Mouse (Mus musculus) intestine, embryonic 16.5 days (tissue): ENCODE measurements at regions not wholly inside any gene's neighbourhood (a gene's known extent, or its start where the extent isn't known, plus 50 kb on each side); places are given as distances from the start of the nearest gene placed in this dataset.

ENCODE experiments used
- ATAC-seq: fragments of 200-750 bp; cut with Nextera tagmentation; 2 replicates; pipeline ENCODE4 v1.8.0; 2017; ENCODE audit warnings: moderate TSS enrichment, moderate library complexity
- H3K27ac ChIP-seq: fragments of 300-500 bp; sonication (generic); 2 replicates; pipeline ENCODE4 v1.5.1; 2014; ENCODE audit warnings: mild to moderate bottlenecking, low read length
- H3K27me3 ChIP-seq: fragments of 300-500 bp; sonication (generic); replicated peaks from 2 replicates; pipeline ENCODE4 v1.6.1; 2014; ENCODE audit warnings: low read length, control low read depth, mixed read lengths; ENCODE audit not compliant: control insufficient read depth, insufficient read depth
- H3K36me3 ChIP-seq: fragments of 300-500 bp; sonication (generic); 2 replicates; pipeline ENCODE4 v1.6.1; 2014; ENCODE audit warnings: low read length, control low read depth; ENCODE audit not compliant: control insufficient read depth, insufficient read depth
- H3K4me1 ChIP-seq: fragments of 300-500 bp; sonication (generic); 2 replicates; pipeline ENCODE4 v1.6.1; 2014; ENCODE audit warnings: low read length, control low read depth, mixed read lengths; ENCODE audit not compliant: control insufficient read depth, insufficient read depth
- H3K4me2 ChIP-seq: fragments of 300-500 bp; sonication (generic); 2 replicates; pipeline ENCODE4 v1.6.1; 2014; ENCODE audit warnings: low read depth, low read length, control low read depth
- H3K4me3 ChIP-seq: fragments of 300-500 bp; sonication (generic); 2 replicates; pipeline ENCODE4 v1.5.1; 2014; ENCODE audit warnings: mild to moderate bottlenecking, low read length
- H3K9ac ChIP-seq: fragments of 300-500 bp; sonication (generic); 2 replicates; pipeline ENCODE4 v1.6.1; 2014; ENCODE audit warnings: low read depth, low read length
- H3K9me3 ChIP-seq: fragments of 300-500 bp; sonication (generic); 2 replicates; pipeline ENCODE4 v1.6.1; 2016; ENCODE audit warnings: low read length, control low read depth; ENCODE audit not compliant: control insufficient read depth
- WGBS: fragments of 180-500 bp; shearing (Covaris S2); extraction: QIAGEN DNeasy Blood & Tissue Kit; methylation state at CpG from one replicate; pipeline ENCODE4 v1.1.7; 2014; 5-methylcytosine and 5-hydroxymethylcytosine counted together

GRCm38 (mm10) chr10:17630861-17631581 lies 92.0 kb upstream of the Cited2 start:
- WGBS = 79% methylated on average over 4 of the region's 4 CpGs
- Histone ChIP-seq H3K4me2 (no peak overlapping the region), H3K4me1 (no peaks in the 10 kb centered on the region), H3K9ac (no peak overlapping the region), H3K36me3 (no peaks in the 10 kb centered on the region), H3K27me3 (no peaks in the 10 kb centered on the region), H3K9me3 (no peaks in the 10 kb centered on the region), H3K27ac (no peak overlapping the region), H3K4me3 (no peak overlapping the region)
- ATAC-seq = no peak

- H3K36me3 ChIP-seq = no peaks in the 10 kb centered on the region
- no peak overlapping the region for H3K9ac ChIP-seq
- ATAC-seq = peak; percentile 59
- no peak overlapping the region for H3K4me3 ChIP-seq
- no peak overlapping the region for H3K27ac ChIP-seq
- no peaks in the 10 kb centered on the region for H3K9me3 ChIP-seq
- no peaks in the 10 kb centered on the region for H3K4me1 ChIP-seq
- 0 out of 2 replicates have a peak overlapping the region, but pooled peaks have one; percentile 4 for H3K4me2 ChIP-seq
- 33% methylated on average over 5 of the region's 5 CpGs for WGBS
- H3K27me3 ChIP-seq = no peaks in the 10 kb centered on the region
These were observed 91.2 kb upstream of the Cited2 start for GRCm38 (mm10) chr10:17631817-17632216.

DNA sequence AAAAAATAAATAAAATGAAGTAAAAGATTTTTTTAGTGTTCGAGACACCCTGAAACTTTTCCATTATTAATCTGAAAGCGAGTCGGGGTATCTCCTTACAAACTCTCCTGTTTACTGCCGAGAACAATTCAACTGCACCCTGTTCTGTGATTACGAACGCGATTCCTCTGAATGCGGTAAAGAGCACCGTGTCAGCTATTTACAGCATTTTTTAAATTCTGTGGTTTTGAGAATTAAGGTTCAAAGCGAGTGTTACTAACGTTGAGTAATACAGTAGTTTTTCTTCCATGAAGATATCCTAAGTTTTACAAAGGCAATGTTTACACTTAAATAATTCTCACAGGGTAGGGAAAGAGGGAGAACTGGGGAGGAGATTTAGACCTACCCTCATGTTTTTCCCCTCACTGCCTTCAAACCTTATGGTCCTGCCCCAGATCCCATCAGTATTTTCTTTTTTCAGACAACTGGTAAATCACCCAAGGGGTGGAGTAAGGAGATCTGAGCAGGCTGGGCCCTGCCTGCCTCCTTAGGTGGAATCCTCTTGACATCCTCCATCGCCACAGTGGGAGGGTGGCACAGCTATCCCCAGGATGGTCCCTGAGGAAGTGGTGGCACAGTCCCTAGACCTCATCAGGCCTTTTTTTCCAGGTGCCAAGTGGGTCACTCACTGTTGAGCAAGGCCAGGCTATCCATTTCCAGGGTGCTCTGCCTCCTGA lies 89.9 kb upstream of the Cited2 start:
- no peaks in the 10 kb centered on the region for H3K27me3 ChIP-seq
- no peak for ATAC-seq
- H3K4me1 ChIP-seq = no peaks in the 10 kb centered on the region
- H3K9ac ChIP-seq = no peak overlapping the region
- 71% methylated on average over 12 of the region's 12 CpGs for WGBS
- H3K36me3 ChIP-seq = no peaks in the 10 kb centered on the region
- H3K4me3 ChIP-seq = no peak overlapping the region
- no peak overlapping the region for H3K4me2 ChIP-seq
- H3K27ac ChIP-seq = no peak overlapping the region
- no peaks in the 10 kb centered on the region for H3K9me3 ChIP-seq

GRCm38 (mm10) chr10:17645363-17645762 lies 77.7 kb upstream of the Cited2 start:
- Histone ChIP-seq H3K27ac (peak overlapping the region; percentile 85), H3K4me3 (no peak overlapping the region), H3K36me3 (no peaks in the 10 kb centered on the region), H3K9me3 (no peaks in the 10 kb centered on the region), H3K27me3 (no peaks in the 10 kb centered on the region), H3K9ac (no peak overlapping the region), H3K4me1 (peaks cover 2% of the 10 kb centered on the region; the same call in 1 of the 2 replicates), H3K4me2 (no peak overlapping the region)
- WGBS = 76% methylated on average over 5 of the region's 5 CpGs
- peak; percentile 71 for ATAC-seq

DNA sequence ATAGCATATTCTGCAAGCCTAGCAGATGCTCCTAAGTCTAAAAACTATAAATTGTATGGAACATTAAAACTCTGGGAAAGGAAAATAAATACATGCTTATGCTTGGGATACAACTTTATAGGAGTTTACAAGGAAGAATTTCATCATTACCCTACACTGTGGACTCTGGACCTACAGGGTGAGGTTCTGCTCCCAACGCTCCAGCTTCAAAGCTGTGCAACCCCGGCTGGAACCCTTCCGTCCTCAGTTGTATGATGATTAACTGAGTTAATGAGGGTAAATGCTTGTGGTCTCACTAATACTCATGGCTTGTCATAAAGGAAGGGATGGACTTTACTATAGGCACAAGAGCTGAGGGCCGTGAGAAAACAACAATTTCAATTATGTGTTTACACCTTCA lies 76.6 kb upstream of the Cited2 start:
- H3K27me3 ChIP-seq = no peaks in the 10 kb centered on the region
- 60% methylated on average over 4 of the region's 4 CpGs for WGBS
- peaks cover 2% of the 10 kb centered on the region; the same call in 1 of the 2 replicates for H3K4me1 ChIP-seq
- H3K9me3 ChIP-seq = no peaks in the 10 kb centered on the region
- no peak overlapping the region for H3K4me3 ChIP-seq
- H3K4me2 ChIP-seq = no peak overlapping the region; the same call in 1 of the 2 replicates
- peak overlapping the region; percentile 85 for H3K27ac ChIP-seq
- ATAC-seq = peak; percentile 93
- H3K36me3 ChIP-seq = no peaks in the 10 kb centered on the region
- H3K9ac ChIP-seq = no peak overlapping the region

- WGBS = 69% methylated on average over 6 of the region's 6 CpGs
- Histone ChIP-seq H3K27me3 (no peaks in the 10 kb centered on the region), H3K4me2 (no peak overlapping the region), H3K27ac (no peak overlapping the region), H3K4me1 (peaks cover 9% of the 10 kb centered on the region; the same call in 1 of the 2 replicates), H3K36me3 (no peaks in the 10 kb centered on the region), H3K9me3 (no peaks in the 10 kb centered on the region), H3K9ac (no peak overlapping the region), H3K4me3 (no peak overlapping the region)
- no peak for ATAC-seq
These were observed 74.9 kb upstream of the Cited2 start for GRCm38 (mm10) chr10:17648077-17648476.

DNA sequence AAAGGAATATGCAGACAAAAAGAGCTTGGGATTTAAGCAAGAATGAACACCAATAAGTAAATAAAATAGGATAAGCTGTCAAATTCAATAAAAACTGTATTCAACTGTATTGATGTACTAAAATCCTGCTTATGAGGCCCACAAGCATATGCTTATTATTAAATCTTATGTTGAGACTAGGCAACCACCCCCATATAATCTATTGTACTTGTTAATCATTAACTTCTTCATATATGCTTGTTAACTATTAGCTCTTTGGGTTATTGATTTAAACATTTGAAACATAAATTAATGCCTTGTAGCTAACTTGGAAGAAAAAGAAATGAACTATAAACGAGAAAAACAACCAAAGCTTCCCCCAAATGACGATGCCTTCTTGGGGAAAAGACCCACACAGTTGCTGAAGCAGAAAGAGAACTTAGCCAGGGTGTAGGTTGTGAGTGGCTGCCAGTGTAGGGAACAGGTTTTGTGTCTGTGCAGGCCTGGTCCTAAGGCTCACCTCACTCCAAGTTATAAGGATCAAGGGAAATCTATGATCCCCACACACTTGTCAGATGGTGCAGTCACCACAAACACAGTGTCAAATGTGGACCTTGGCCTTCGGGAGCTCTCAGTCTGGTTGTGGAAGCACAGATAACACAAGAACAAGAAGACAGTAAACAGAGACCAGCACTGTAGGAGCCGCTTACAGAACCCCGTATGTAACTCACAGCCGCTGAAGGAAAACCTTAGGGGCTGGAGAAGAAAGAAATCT lies 71.8 kb upstream of the Cited2 start:
- Histone ChIP-seq H3K4me1 (peaks cover 12% of the 10 kb centered on the region; the same call in 1 of the 2 replicates), H3K9ac (no peak overlapping the region; the same call in 1 of the 2 replicates), H3K4me3 (no peak overlapping the region), H3K9me3 (no peaks in the 10 kb centered on the region), H3K36me3 (no peaks in the 10 kb centered on the region), H3K27ac (peak overlapping the region; percentile 94), H3K4me2 (peak overlapping the region; percentile 32), H3K27me3 (no peaks in the 10 kb centered on the region)
- ATAC-seq = peak; percentile 85
- WGBS = 57% methylated on average over 6 of the region's 6 CpGs

DNA sequence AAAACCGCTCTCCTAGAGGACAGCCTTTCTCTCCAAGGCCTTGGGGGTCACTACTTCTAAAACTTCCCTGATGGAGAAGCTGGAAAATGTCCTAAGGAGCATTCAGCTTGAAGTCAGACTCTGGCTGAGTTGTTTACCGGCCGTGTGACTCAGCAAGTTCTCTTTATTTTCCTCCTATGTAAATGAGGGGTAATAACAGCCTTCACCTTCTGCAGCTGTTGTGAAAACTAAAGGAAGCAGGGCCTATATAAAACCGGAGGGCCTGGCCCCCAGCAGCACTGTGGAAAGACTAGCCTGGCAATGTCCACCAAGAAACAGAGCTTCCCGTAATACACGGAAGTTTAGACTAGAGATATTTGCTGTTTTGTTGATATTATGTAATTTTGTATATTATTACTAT lies 69.7 kb upstream of the Cited2 start:
- ATAC-seq = peak; percentile 41; the same call in 1 of the 2 replicates
- Histone ChIP-seq H3K4me3 (no peak overlapping the region), H3K4me1 (peaks cover 12% of the 10 kb centered on the region; the same call in 1 of the 2 replicates), H3K4me2 (no peak overlapping the region), H3K9ac (no peak overlapping the region), H3K36me3 (no peaks in the 10 kb centered on the region), H3K9me3 (no peaks in the 10 kb centered on the region), H3K27me3 (no peaks in the 10 kb centered on the region), H3K27ac (peak overlapping the region; percentile 73)
- WGBS = 45% methylated on average over 6 of the region's 6 CpGs

GRCm38 (mm10) chr10:17653785-17654184 lies 69.2 kb upstream of the Cited2 start:
- no peak overlapping the region for H3K4me2 ChIP-seq
- H3K27ac ChIP-seq = peak overlapping the region; percentile 82
- no peak overlapping the region for H3K9ac ChIP-seq
- peaks cover 12% of the 10 kb centered on the region; the same call in 1 of the 2 replicates for H3K4me1 ChIP-seq
- no peaks in the 10 kb centered on the region for H3K9me3 ChIP-seq
- 60% methylated on average over 9 of the region's 9 CpGs for WGBS
- ATAC-seq = peak; percentile 41; the same call in 1 of the 2 replicates
- no peaks in the 10 kb centered on the region for H3K27me3 ChIP-seq
- no peaks in the 10 kb centered on the region for H3K36me3 ChIP-seq
- no peak overlapping the region for H3K4me3 ChIP-seq
